Mouse (Mus musculus) limb, embryonic 10.5 days (tissue): ENCODE results near the gene Iqce. TPM values are rescaled to one million over a fixed set of nuclear protein-coding genes. Genes with fewer than 3 reads are reported as not detected.

Experiments
- DNase-seq: peaks from one replicate; pipeline ENCODE4 v3.0.0-alpha.2; 2017; ENCODE audit warnings: low spot score
- H3K27ac ChIP-seq: fragments of 300-500 bp; sonication (generic); 2 replicates; pipeline ENCODE4 v1.5.1; 2016; ENCODE audit warnings: mild to moderate bottlenecking
- H3K27me3 ChIP-seq: fragments of 300-500 bp; sonication (generic); 2 replicates; pipeline ENCODE4 v1.6.1; 2016; ENCODE audit warnings: low read depth, mild to moderate bottlenecking; ENCODE audit not compliant: poor library complexity, severe bottlenecking
- H3K36me3 ChIP-seq: fragments of 300-500 bp; sonication (generic); 2 replicates; pipeline ENCODE4 v1.6.1; 2016; ENCODE audit warnings: mild to moderate bottlenecking, moderate library complexity
- H3K4me1 ChIP-seq: fragments of 300-500 bp; sonication (generic); 2 replicates; pipeline ENCODE4 v1.6.1; 2016
- H3K4me3 ChIP-seq: fragments of 300-500 bp; sonication (generic); 2 replicates; pipeline ENCODE4 v1.5.1; 2016; ENCODE audit warnings: mild to moderate bottlenecking, moderate library complexity
- H3K9me3 ChIP-seq: fragments of 300-500 bp; sonication (generic); replicated peaks from 2 replicates; pipeline ENCODE4 v1.6.1; 2016; ENCODE audit warnings: mild to moderate bottlenecking
- WGBS: fragments of 180-500 bp; shearing (Covaris S2); methylation state at CpG from one replicate; pipeline ENCODE4 v1.1.7; 2016; 5-methylcytosine and 5-hydroxymethylcytosine counted together
- polyA plus RNA-seq: library from polyadenylated mRNA; unstranded; fragments of >200 nt; fragmentation: Nextera tagmentation; extraction: Ambion mirVana; gene quantifications from 2 replicates; pipeline ENCODE4 v1.2.1, GENCODE M21; 2016

The Iqce gene
- 24.2 and 24.9 TPM in 2 replicates for polyA plus RNA-seq

- Histone ChIP-seq H3K4me3 (peak within 1 kb of the TSS; percentile 75), H3K36me3 (peaks cover 28% of the 10 kb centered on the region), H3K9me3 (no peaks in the 10 kb centered on the region), H3K4me1 (peaks cover 51% of the 10 kb centered on the region), H3K27ac (peak within 1 kb of the TSS; percentile 92), H3K27me3 (no peaks in the 10 kb centered on the region)
- DNase-seq = peak; percentile 98
- WGBS = 0% methylated on average over 33 of the region's 33 CpGs
These were observed at the start of gene Iqce for GRCm38 (mm10) chr5:140702103-140702513. TSS of gene Iqce (minus strand) at chr5:140702378.

DNA sequence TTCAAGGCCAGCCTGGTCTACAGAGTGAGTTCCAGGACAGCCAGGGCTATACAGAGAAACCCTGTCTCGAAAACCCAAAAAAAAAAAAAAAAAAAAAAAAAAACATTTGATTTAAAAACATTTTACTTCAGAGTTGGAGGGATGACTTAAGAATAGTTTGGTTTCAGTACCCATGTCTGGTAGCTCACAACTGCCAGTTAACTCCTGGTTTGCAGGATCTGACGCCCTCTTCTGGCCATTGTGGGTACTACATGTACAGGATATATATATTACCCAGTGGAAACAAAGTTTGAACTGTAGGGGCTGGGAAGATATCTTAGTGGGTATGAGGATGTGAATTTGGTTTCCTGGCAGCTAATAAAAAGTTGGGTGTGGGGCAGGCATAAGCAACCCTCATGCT is 48.7 kb upstream of the Iqce start:
- no peak for DNase-seq
- H3K4me1 ChIP-seq = peaks cover 11% of the 10 kb centered on the region
- no peak overlapping the region for H3K4me3 ChIP-seq
- 2% methylated on average over 1 of the region's 2 CpGs for WGBS
- H3K36me3 ChIP-seq = no peaks in the 10 kb centered on the region
- peaks cover 3% of the 10 kb centered on the region; the same call in 1 of the 2 replicates for H3K9me3 ChIP-seq
- no peaks in the 10 kb centered on the region for H3K27me3 ChIP-seq
- H3K27ac ChIP-seq = no peak overlapping the region

- H3K27ac ChIP-seq = peak overlapping the region; percentile 87
- peaks cover 11% of the 10 kb centered on the region for H3K4me1 ChIP-seq
- 18% methylated on average over 12 of the region's 12 CpGs for WGBS
- H3K36me3 ChIP-seq = no peaks in the 10 kb centered on the region
- no peaks in the 10 kb centered on the region for H3K27me3 ChIP-seq
- peaks cover 3% of the 10 kb centered on the region; the same call in 1 of the 2 replicates for H3K9me3 ChIP-seq
- H3K4me3 ChIP-seq = peak overlapping the region; percentile 41
- peak; percentile 82 for DNase-seq
These were observed 47.1 kb upstream of the Iqce start for GRCm38 (mm10) chr5:140749062-140749875.

DNA sequence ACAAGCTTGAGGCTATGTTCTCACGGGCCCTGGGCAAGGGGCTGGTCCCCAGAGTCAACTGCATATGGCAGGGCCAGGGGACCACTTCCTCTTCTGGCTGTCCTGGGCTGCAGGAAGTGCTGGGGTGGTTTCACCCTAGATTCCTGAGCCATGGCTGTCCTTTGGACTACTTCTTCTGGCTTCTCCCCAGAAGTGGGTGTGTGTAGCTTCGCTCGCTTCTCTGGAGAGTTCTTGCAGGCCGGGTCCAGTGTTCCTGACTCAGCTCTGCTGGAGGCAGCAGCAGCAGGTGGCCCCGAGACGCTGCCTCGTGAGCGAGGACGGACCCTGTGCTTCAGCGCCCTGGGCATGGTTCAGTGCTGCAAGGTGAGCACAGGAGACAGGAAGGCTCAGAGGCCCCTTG is 46.2 kb upstream of the Iqce start:
- no peak overlapping the region for H3K4me3 ChIP-seq
- WGBS = 86% methylated on average over 10 of the region's 10 CpGs
- peaks cover 3% of the 10 kb centered on the region; the same call in 1 of the 2 replicates for H3K9me3 ChIP-seq
- H3K4me1 ChIP-seq = peaks cover 15% of the 10 kb centered on the region
- H3K36me3 ChIP-seq = no peaks in the 10 kb centered on the region
- peak overlapping the region; percentile 87; the same call in 1 of the 2 replicates for H3K27ac ChIP-seq
- DNase-seq = no peak
- H3K27me3 ChIP-seq = no peaks in the 10 kb centered on the region

- WGBS = 29% methylated on average over 12 of the region's 12 CpGs
- no peak overlapping the region for H3K27ac ChIP-seq
- no peak overlapping the region for H3K4me3 ChIP-seq
- peak; percentile 41 for DNase-seq
- H3K9me3 ChIP-seq = no peaks in the 10 kb centered on the region
- H3K27me3 ChIP-seq = no peaks in the 10 kb centered on the region
- no peaks in the 10 kb centered on the region for H3K36me3 ChIP-seq
- H3K4me1 ChIP-seq = peaks cover 10% of the 10 kb centered on the region
These were observed 41.5 kb upstream of the Iqce start for GRCm38 (mm10) chr5:140743706-140744131.

- H3K9me3 ChIP-seq = no peaks in the 10 kb centered on the region
- H3K27me3 ChIP-seq = peaks cover 14% of the 10 kb centered on the region
- H3K4me1 ChIP-seq = peaks cover 8% of the 10 kb centered on the region
- no peaks in the 10 kb centered on the region for H3K36me3 ChIP-seq
- no peak overlapping the region for H3K4me3 ChIP-seq
- DNase-seq = no peak
- H3K27ac ChIP-seq = no peak overlapping the region
These were observed 39.7 kb upstream of the Iqce start for GRCm38 (mm10) chr5:140741877-140742276.

GRCm38 (mm10) chr5:140741040-140741439 is 38.9 kb upstream of the Iqce start:
- DNase-seq = no peak
- Histone ChIP-seq H3K27ac (no peak overlapping the region), H3K9me3 (peaks cover 6% of the 10 kb centered on the region; the same call in 1 of the 2 replicates), H3K4me3 (no peak overlapping the region), H3K27me3 (peaks cover 22% of the 10 kb centered on the region), H3K36me3 (no peaks in the 10 kb centered on the region), H3K4me1 (peaks cover 10% of the 10 kb centered on the region)
- 88% methylated on average over 11 of the region's 11 CpGs for WGBS

- H3K27me3 ChIP-seq = peaks cover 34% of the 10 kb centered on the region
- no peak overlapping the region for H3K27ac ChIP-seq
- peaks cover 6% of the 10 kb centered on the region; the same call in 1 of the 2 replicates for H3K9me3 ChIP-seq
- H3K4me1 ChIP-seq = peaks cover 20% of the 10 kb centered on the region
- no peak for DNase-seq
- no peak overlapping the region for H3K4me3 ChIP-seq
- WGBS = 82% methylated on average over 12 of the region's 12 CpGs
- no peaks in the 10 kb centered on the region for H3K36me3 ChIP-seq
These were observed 37.6 kb upstream of the Iqce start for GRCm38 (mm10) chr5:140739813-140740212.

- 21% methylated on average over 10 of the region's 13 CpGs for WGBS
- peak overlapping the region; percentile 48 for H3K4me3 ChIP-seq
- H3K4me1 ChIP-seq = peaks cover 21% of the 10 kb centered on the region
- H3K27me3 ChIP-seq = peaks cover 48% of the 10 kb centered on the region
- H3K27ac ChIP-seq = no peak overlapping the region
- H3K36me3 ChIP-seq = no peaks in the 10 kb centered on the region
- H3K9me3 ChIP-seq = peaks cover 6% of the 10 kb centered on the region; the same call in 1 of the 2 replicates
- no peak for DNase-seq
These were observed 34.0 kb upstream of the Iqce start for GRCm38 (mm10) chr5:140736166-140736565.

- WGBS = 2% methylated on average over 22 of the region's 22 CpGs
- peak; percentile 42 for DNase-seq
These were observed 33.1 kb upstream of the Iqce start for GRCm38 (mm10) chr5:140735297-140735696.

GRCm38 (mm10) chr5:140733336-140733735 is 31.2 kb upstream of the Iqce start:
- 83% methylated on average over 3 of the region's 3 CpGs for WGBS
- Histone ChIP-seq H3K9me3 (peaks cover 6% of the 10 kb centered on the region; the same call in 1 of the 2 replicates), H3K27me3 (peaks cover 48% of the 10 kb centered on the region), H3K4me3 (no peak overlapping the region), H3K27ac (no peak overlapping the region), H3K36me3 (no peaks in the 10 kb centered on the region), H3K4me1 (peaks cover 17% of the 10 kb centered on the region)
- DNase-seq = no peak

More at GRCm38 (mm10) chr5:140735297-140735696, 33.1 kb upstream of the Iqce start:
- H3K9me3 ChIP-seq = peaks cover 6% of the 10 kb centered on the region; the same call in 1 of the 2 replicates
- no peaks in the 10 kb centered on the region for H3K36me3 ChIP-seq
- H3K4me3 ChIP-seq = peak overlapping the region; percentile 48
- peaks cover 17% of the 10 kb centered on the region for H3K4me1 ChIP-seq
- H3K27ac ChIP-seq = peak overlapping the region; percentile 27; the same call in 1 of the 2 replicates
- peaks cover 48% of the 10 kb centered on the region for H3K27me3 ChIP-seq

DNA sequence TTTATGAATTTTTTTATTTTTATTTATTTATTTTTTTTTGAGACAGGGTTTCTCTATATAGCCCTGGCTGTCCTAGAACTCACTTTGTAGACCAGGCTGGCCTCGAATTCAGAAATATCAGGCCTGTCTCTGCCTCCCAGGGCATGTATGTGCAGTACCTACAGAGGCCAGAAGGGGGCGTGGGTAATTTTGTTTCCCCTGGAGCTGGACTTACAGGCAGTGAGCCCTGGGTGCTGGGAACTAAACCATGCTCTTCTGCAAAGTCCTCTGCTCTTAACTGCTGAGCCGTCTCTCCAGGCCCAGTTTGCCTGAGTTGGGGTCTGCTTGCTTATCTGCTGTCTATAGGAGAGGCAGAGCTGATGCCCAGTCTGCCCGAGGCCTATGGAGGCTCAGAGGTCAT is 30.0 kb upstream of the Iqce start:
- H3K36me3 ChIP-seq = no peaks in the 10 kb centered on the region
- peaks cover 37% of the 10 kb centered on the region for H3K27me3 ChIP-seq
- DNase-seq = peak; percentile 47
- H3K27ac ChIP-seq = no peak overlapping the region
- 66% methylated on average over 4 of the region's 4 CpGs for WGBS
- H3K4me1 ChIP-seq = peaks cover 17% of the 10 kb centered on the region
- H3K4me3 ChIP-seq = no peak overlapping the region
- H3K9me3 ChIP-seq = peaks cover 6% of the 10 kb centered on the region; the same call in 1 of the 2 replicates
